Mouse (Mus musculus) E14TG2a.4 (cell line): ENCODE data around the gene 3110082J24Rik.

Source experiments
- CTCF ChIP-seq: conservative IDR thresholded peaks from 2 replicates; pipeline ENCODE4 v1.5.1; 2014; ENCODE audit warnings: low read length
- NANOG ChIP-seq: IDR thresholded peaks from 2 replicates; pipeline ENCODE4 v1.6.1; 2014; ENCODE audit warnings: borderline replicate concordance, low read length, mixed read lengths
- POU5F1 ChIP-seq: IDR thresholded peaks from 2 replicates; pipeline ENCODE4 v1.6.1; 2014; ENCODE audit warnings: low read length, borderline replicate concordance

- TF ChIP-seq CTCF (no peak), POU5F1 (no peak), NANOG (no peak)
Observed at GRCm38 (mm10) chr5:30111126-30111525, 5.2 kb upstream of the 3110082J24Rik start.
